Mouse (Mus musculus) left cerebral cortex, adult 8-10 months (tissue): ENCODE measurements around the gene Ubash3a. TPM values are rescaled to one million over a fixed set of nuclear protein-coding genes. Genes with fewer than 3 reads are reported as not detected.

ENCODE experiments used
- DNase-seq, 2 experiments: peaks; one replicate each; pipeline ENCODE4 v3.0.0; 2022; ENCODE audit warnings: low spot score in 2 of 2
- total RNA-seq, 4 experiments: library from RNA; stranded (reverse); gene quantifications; 2 replicates each; pipeline ENCODE4 v1.2.4; 2022

Ubash3a gene
- total RNA-seq, 4 experiments from 2014 or later, result not detected

GRCm38 (mm10) chr17:31216068-31216955 is 8.6 kb downstream of the Ubash3a start:
- no peak for DNase-seq

- DNase-seq, result no peak
Observed at GRCm38 (mm10) chr17:31222810-31223310, 15.2 kb downstream of the Ubash3a start.

GRCm38 (mm10) chr17:31223835-31224234 is 16.2 kb downstream of the Ubash3a start:
- DNase-seq, result no peak

GRCm38 (mm10) chr17:31224591-31224990 is 16.9 kb downstream of the Ubash3a start:
- no peak for DNase-seq

GRCm38 (mm10) chr17:31226368-31226767 is 18.7 kb downstream of the Ubash3a start:
- DNase-seq, result peak in 1 of 2 experiments; percentile 18

- DNase-seq, result no peak
Observed at GRCm38 (mm10) chr17:31226931-31227330, 19.3 kb downstream of the Ubash3a start.

GRCm38 (mm10) chr17:31231780-31232179 is 24.1 kb downstream of the Ubash3a start:
- DNase-seq, result no peak

- DNase-seq, result no peak
Observed at GRCm38 (mm10) chr17:31232251-31233010, 24.8 kb downstream of the Ubash3a start.

- no peak for DNase-seq
Observed at GRCm38 (mm10) chr17:31235915-31236314, 28.2 kb downstream of the Ubash3a start.

- no peak for DNase-seq
Observed at GRCm38 (mm10) chr17:31238234-31239020, 30.8 kb downstream of the Ubash3a start.

- no peak for DNase-seq
Observed at GRCm38 (mm10) chr17:31241156-31241555, 33.5 kb downstream of the Ubash3a start.

- DNase-seq, result no peak
Observed at GRCm38 (mm10) chr17:31242764-31243163, 35.1 kb downstream of the Ubash3a start.

- DNase-seq, result no peak
Observed at GRCm38 (mm10) chr17:31245321-31245720, 37.6 kb downstream of the Ubash3a start.

- DNase-seq, result no peak
Observed at GRCm38 (mm10) chr17:31247144-31247543, 39.5 kb downstream of the Ubash3a start.

- no peak for DNase-seq
Observed at GRCm38 (mm10) chr17:31253951-31254350, 46.3 kb downstream of the Ubash3a start.

- DNase-seq, result peak; percentile 66 to 71
Observed at GRCm38 (mm10) chr17:31254463-31254931, 46.8 kb downstream of the Ubash3a start.

- DNase-seq, result no peak
Observed at GRCm38 (mm10) chr17:31257149-31257548, 49.5 kb downstream of the Ubash3a start.

- DNase-seq, result no peak
Observed at GRCm38 (mm10) chr17:31257898-31258297, 50.2 kb downstream of the Ubash3a start.

GRCm38 (mm10) chr17:31258310-31258865 is 50.7 kb downstream of the Ubash3a start:
- DNase-seq, result no peak

- DNase-seq, result no peak
Observed at GRCm38 (mm10) chr17:31259145-31259544, 51.5 kb downstream of the Ubash3a start.

GRCm38 (mm10) chr17:31259825-31260224 is 52.2 kb downstream of the Ubash3a start:
- no peak for DNase-seq
